Mouse (Mus musculus): ENCODE measurements around the gene Acsl5.

GRCm38 (mm10) chr19:55319521-55319920, 67.8 kb downstream of the Acsl5 start:
- TF ChIP-seq EP300 (IDR thresholded peaks at IDR 0.05) (no peak), CTCF (IDR thresholded peaks at IDR 0.05) (no peak)
